Mouse (Mus musculus): ENCODE data around the gene Sf1. TPM values are rescaled to one million over a fixed set of nuclear protein-coding genes. Genes with fewer than 3 reads are reported as not detected.

Sf1 gene
- polyA plus RNA-seq, 1 experiment from 2014 or later = 91.7 TPM

DNA sequence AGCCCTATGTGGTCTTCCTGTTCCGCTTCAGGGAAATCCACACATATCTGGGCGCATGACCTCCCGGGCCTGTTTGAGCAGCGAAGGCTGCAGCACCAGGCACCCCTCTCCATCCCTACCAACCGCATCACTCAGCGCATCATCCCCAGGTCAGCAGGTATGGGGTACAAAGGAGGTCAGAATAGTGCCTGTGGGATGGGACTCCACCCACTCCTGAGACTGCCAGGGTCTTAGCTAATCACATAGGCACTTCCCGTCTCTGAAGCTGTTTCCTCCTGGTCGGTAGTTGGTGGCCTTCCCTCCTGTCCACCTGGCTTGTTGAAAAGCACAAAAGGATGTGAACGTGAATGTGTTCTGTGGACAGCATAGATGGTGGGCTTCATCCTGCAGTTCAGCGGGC, 16.8 kb upstream of the Sf1 start:
- no peak overlapping the region for H3K27ac ChIP-seq (ENCODE audit: low read depth, low read length)
- H3K36me3 ChIP-seq (ENCODE audit: control insufficient read depth, insufficient read depth, low read length) = peaks cover 22% of the 10 kb centered on the region
- no peaks in the 10 kb centered on the region for H3K27me3 ChIP-seq (ENCODE audit: control insufficient read depth, insufficient read depth, low read length)
- no peak for ATAC-seq (ENCODE audit: low read depth)
- H3K4me2 ChIP-seq (ENCODE audit: low read depth, low read length) = no peak overlapping the region
- no peak overlapping the region for H3K9ac ChIP-seq (replicated peaks; ENCODE audit: low read depth, low read length)
- H3K4me1 ChIP-seq (ENCODE audit: control insufficient read depth, insufficient read depth, low read length) = no peaks in the 10 kb centered on the region
- H3K9me3 ChIP-seq (ENCODE audit: control insufficient read depth, low read length) = no peaks in the 10 kb centered on the region
- WGBS = 90% methylated on average over 10 of the region's 10 CpGs
- no peak overlapping the region for H3K4me3 ChIP-seq (ENCODE audit: low read depth, low read length)

GRCm38 (mm10) chr19:6347615-6348014, 15.9 kb upstream of the Sf1 start:
- 93% methylated on average over 4 of the region's 4 CpGs for WGBS

GRCm38 (mm10) chr19:6348717-6349116, 14.8 kb upstream of the Sf1 start:
- H3K27me3 ChIP-seq (ENCODE audit: control insufficient read depth, insufficient read depth, low read length) = no peaks in the 10 kb centered on the region
- no peak for ATAC-seq (ENCODE audit: low read depth)
- H3K4me2 ChIP-seq (ENCODE audit: low read depth, low read length) = no peak overlapping the region
- no peak overlapping the region for H3K4me3 ChIP-seq (ENCODE audit: low read depth, low read length)
- WGBS = 52% methylated on average over 9 of the region's 9 CpGs
- H3K9me3 ChIP-seq (ENCODE audit: control insufficient read depth, low read length) = no peaks in the 10 kb centered on the region
- no peaks in the 10 kb centered on the region for H3K4me1 ChIP-seq (ENCODE audit: control insufficient read depth, insufficient read depth, low read length)
- H3K27ac ChIP-seq (ENCODE audit: low read depth, low read length) = no peak overlapping the region
- H3K36me3 ChIP-seq (ENCODE audit: control insufficient read depth, insufficient read depth, low read length) = peaks cover 22% of the 10 kb centered on the region
- no peak overlapping the region for H3K9ac ChIP-seq (replicated peaks; ENCODE audit: low read depth, low read length)

More at GRCm38 (mm10) chr19:6347615-6348014, 15.9 kb upstream of the Sf1 start:
- Histone ChIP-seq H3K4me1 (ENCODE audit: control insufficient read depth, insufficient read depth, low read length) (no peaks in the 10 kb centered on the region), H3K27me3 (ENCODE audit: control insufficient read depth, insufficient read depth, low read length) (no peaks in the 10 kb centered on the region), H3K4me3 (ENCODE audit: low read depth, low read length) (no peak overlapping the region), H3K9ac (replicated peaks; ENCODE audit: low read depth, low read length) (no peak overlapping the region), H3K9me3 (ENCODE audit: control insufficient read depth, low read length) (no peaks in the 10 kb centered on the region), H3K36me3 (ENCODE audit: control insufficient read depth, insufficient read depth, low read length) (peaks cover 22% of the 10 kb centered on the region), H3K27ac (ENCODE audit: low read depth, low read length) (no peak overlapping the region), H3K4me2 (ENCODE audit: low read depth, low read length) (no peak overlapping the region)
- no peak for ATAC-seq (ENCODE audit: low read depth)

DNA sequence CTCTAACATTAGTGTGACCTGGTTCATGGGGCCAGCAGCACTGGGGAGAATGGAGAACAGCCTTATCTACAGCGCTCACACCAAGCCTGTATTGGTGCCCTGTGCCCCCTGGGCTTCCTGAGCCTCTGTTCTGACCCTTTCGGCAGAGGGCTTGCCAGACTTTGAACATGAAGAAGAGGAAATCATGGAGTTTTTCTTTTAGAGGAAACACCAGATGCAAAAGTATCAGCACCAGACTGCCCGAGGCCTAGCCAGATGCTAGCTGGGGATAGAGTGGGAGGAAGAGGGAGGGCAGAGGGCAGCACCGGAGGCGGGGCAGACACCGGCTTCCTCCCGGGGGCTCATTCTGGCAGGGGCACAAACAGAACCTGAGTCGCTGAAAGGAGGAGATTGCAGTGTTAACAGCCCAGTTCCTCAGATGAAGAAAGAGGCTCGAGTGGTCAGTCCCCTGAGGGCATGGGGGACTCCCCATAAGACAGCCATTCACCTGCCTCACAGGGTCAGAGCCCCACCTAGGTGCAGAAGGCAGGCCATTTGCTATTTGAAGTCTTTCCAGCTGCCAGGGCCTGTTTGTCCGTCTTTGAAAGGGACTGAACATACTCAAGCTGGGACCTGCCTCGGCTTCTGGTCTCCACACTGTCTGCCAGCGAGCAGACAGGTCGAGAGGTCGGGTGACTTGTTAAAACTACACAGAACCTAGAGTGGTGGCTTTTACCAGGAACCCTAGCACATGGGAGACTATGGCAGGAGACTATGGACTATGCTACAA, 14.1 kb upstream of the Sf1 start:
- no peak overlapping the region for H3K9ac ChIP-seq (replicated peaks; ENCODE audit: low read depth, low read length)
- H3K9me3 ChIP-seq (ENCODE audit: control insufficient read depth, low read length) = no peaks in the 10 kb centered on the region
- H3K4me1 ChIP-seq (ENCODE audit: control insufficient read depth, insufficient read depth, low read length) = no peaks in the 10 kb centered on the region
- no peak overlapping the region for H3K27ac ChIP-seq (ENCODE audit: low read depth, low read length)
- no peak for ATAC-seq (ENCODE audit: low read depth)
- no peak overlapping the region for H3K4me3 ChIP-seq (ENCODE audit: low read depth, low read length)
- WGBS = 31% methylated on average over 14 of the region's 14 CpGs
- peaks cover 22% of the 10 kb centered on the region for H3K36me3 ChIP-seq (ENCODE audit: control insufficient read depth, insufficient read depth, low read length)
- H3K27me3 ChIP-seq (ENCODE audit: control insufficient read depth, insufficient read depth, low read length) = no peaks in the 10 kb centered on the region
- no peak overlapping the region for H3K4me2 ChIP-seq (ENCODE audit: low read depth, low read length)

GRCm38 (mm10) chr19:6351431-6352106, 11.9 kb upstream of the Sf1 start:
- Histone ChIP-seq H3K27ac (ENCODE audit: low read depth, low read length) (no peak overlapping the region), H3K36me3 (ENCODE audit: control insufficient read depth, insufficient read depth, low read length) (peaks cover 7% of the 10 kb centered on the region), H3K9ac (replicated peaks; ENCODE audit: low read depth, low read length) (no peak overlapping the region), H3K4me2 (ENCODE audit: low read depth, low read length) (no peak overlapping the region), H3K4me3 (ENCODE audit: low read depth, low read length) (no peak overlapping the region), H3K9me3 (ENCODE audit: control insufficient read depth, low read length) (no peaks in the 10 kb centered on the region), H3K27me3 (ENCODE audit: control insufficient read depth, insufficient read depth, low read length) (no peaks in the 10 kb centered on the region), H3K4me1 (ENCODE audit: control insufficient read depth, insufficient read depth, low read length) (no peaks in the 10 kb centered on the region)
- ATAC-seq (ENCODE audit: low read depth) = no peak
- whole genome bisulfite sequencing = 74% methylated on average over 14 of the region's 14 CpGs

- no peak for ATAC-seq (ENCODE audit: low read depth)
- H3K9me3 ChIP-seq (ENCODE audit: control insufficient read depth, low read length) = no peaks in the 10 kb centered on the region
- no peaks in the 10 kb centered on the region for H3K4me1 ChIP-seq (ENCODE audit: control insufficient read depth, insufficient read depth, low read length)
- no peak overlapping the region for H3K4me3 ChIP-seq (ENCODE audit: low read depth, low read length)
- H3K27me3 ChIP-seq (ENCODE audit: control insufficient read depth, insufficient read depth, low read length) = no peaks in the 10 kb centered on the region
- WGBS = 87% methylated on average over 2 of the region's 2 CpGs
- no peak overlapping the region for H3K9ac ChIP-seq (replicated peaks; ENCODE audit: low read depth, low read length)
- peaks cover 3% of the 10 kb centered on the region; the same call in 1 of the 2 replicates for H3K36me3 ChIP-seq (ENCODE audit: control insufficient read depth, insufficient read depth, low read length)
- H3K27ac ChIP-seq (ENCODE audit: low read depth, low read length) = no peak overlapping the region
- H3K4me2 ChIP-seq (ENCODE audit: low read depth, low read length) = no peak overlapping the region
Measured at GRCm38 (mm10) chr19:6352107-6352505, 11.4 kb upstream of the Sf1 start.

DNA sequence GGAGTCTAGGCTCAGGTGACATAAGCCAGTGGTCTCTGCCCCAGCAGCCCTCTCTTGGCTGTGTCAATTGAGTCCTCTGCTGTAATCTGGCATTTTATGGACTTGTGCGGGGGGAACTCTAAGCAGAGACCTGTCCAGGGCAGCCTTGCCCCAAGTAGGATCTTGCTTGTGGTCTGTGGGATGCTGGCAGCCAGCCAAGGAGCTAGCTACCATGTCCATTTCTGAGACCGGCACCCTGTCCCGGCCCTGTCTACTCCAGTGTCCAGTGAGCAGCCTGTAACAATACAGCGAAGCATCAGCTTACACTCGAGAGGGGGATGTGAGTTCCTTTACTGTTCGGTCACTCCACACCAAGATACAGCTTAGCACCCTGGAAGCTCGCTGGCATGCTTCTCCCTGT, 9.5 kb upstream of the Sf1 start:
- Histone ChIP-seq H3K27ac (ENCODE audit: low read depth, low read length) (no peak overlapping the region), H3K36me3 (ENCODE audit: control insufficient read depth, insufficient read depth, low read length) (peaks cover 3% of the 10 kb centered on the region; the same call in 1 of the 2 replicates), H3K4me3 (ENCODE audit: low read depth, low read length) (no peak overlapping the region), H3K4me2 (ENCODE audit: low read depth, low read length) (no peak overlapping the region), H3K9ac (replicated peaks; ENCODE audit: low read depth, low read length) (no peak overlapping the region), H3K27me3 (ENCODE audit: control insufficient read depth, insufficient read depth, low read length) (no peaks in the 10 kb centered on the region), H3K4me1 (ENCODE audit: control insufficient read depth, insufficient read depth, low read length) (no peaks in the 10 kb centered on the region), H3K9me3 (ENCODE audit: control insufficient read depth, low read length) (no peaks in the 10 kb centered on the region)
- 82% methylated on average over 7 of the region's 7 CpGs for WGBS
- no peak for ATAC-seq (ENCODE audit: low read depth)

DNA sequence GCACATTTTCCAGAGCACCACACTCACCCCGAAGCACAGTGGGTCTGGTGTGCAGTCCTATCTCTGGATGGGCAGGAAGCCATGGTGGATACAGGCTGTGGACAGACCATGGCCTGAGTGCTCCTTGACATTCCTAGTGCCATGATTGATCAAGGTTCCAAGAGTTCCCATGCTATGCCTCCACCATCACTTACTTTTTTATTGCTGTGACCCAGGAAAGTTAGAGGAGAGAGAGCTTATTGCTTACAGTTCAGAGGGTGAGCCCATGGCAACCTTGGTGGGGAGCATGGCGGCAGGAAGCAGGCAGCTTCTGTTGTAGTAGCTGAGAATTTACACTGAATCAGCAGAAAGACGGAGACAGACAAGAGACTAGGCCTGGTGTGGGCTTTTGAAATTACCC, 2.2 kb upstream of the Sf1 start:
- no peaks in the 10 kb centered on the region for H3K9me3 ChIP-seq (ENCODE audit: control insufficient read depth, low read length)
- 92% methylated on average over 3 of the region's 3 CpGs for WGBS
- ATAC-seq (ENCODE audit: low read depth) = no peak
- no peak overlapping the region for H3K4me3 ChIP-seq (ENCODE audit: low read depth, low read length)
- H3K27me3 ChIP-seq (ENCODE audit: control insufficient read depth, insufficient read depth, low read length) = peaks cover 3% of the 10 kb centered on the region; the same call in 1 of the 2 replicates
- H3K4me1 ChIP-seq (ENCODE audit: control insufficient read depth, insufficient read depth, low read length) = peaks cover 17% of the 10 kb centered on the region
- no peak overlapping the region for H3K9ac ChIP-seq (replicated peaks; ENCODE audit: low read depth, low read length)
- no peak overlapping the region for H3K27ac ChIP-seq (ENCODE audit: low read depth, low read length)
- H3K36me3 ChIP-seq (ENCODE audit: control insufficient read depth, insufficient read depth, low read length) = peaks cover 12% of the 10 kb centered on the region
- H3K4me2 ChIP-seq (ENCODE audit: low read depth, low read length) = no peak overlapping the region

DNA sequence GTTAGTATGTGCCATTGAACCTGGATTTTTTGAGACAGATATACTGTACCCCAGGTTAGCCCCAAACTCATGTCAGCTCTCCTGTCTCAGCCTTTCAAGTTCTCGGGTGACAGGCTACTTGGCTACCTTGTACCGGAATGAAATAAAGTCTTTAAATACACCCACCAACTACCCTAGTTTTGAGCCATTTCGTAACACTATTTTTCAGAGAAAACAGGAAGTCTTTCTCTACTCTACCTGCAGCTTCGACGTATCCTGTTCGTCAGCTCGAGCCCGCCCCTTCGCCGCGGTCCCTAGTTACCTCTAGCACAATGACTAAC, 439 bp upstream of the Sf1 start:
- peak overlapping the region; percentile 44 for H3K4me2 ChIP-seq (ENCODE audit: low read depth, low read length)
- peaks cover 30% of the 10 kb centered on the region for H3K36me3 ChIP-seq (ENCODE audit: control insufficient read depth, insufficient read depth, low read length)
- H3K27ac ChIP-seq (ENCODE audit: low read depth, low read length) = peak overlapping the region; percentile 99
- 0 out of 2 replicates have a peak overlapping the region, but pooled peaks have one; percentile 99 for H3K9ac ChIP-seq (replicated peaks; ENCODE audit: low read depth, low read length)
- H3K4me1 ChIP-seq (ENCODE audit: control insufficient read depth, insufficient read depth, low read length) = peaks cover 17% of the 10 kb centered on the region
- H3K4me3 ChIP-seq (ENCODE audit: low read depth, low read length) = peak overlapping the region; percentile 100
- H3K9me3 ChIP-seq (ENCODE audit: control insufficient read depth, low read length) = no peaks in the 10 kb centered on the region
- H3K27me3 ChIP-seq (ENCODE audit: control insufficient read depth, insufficient read depth, low read length) = peaks cover 3% of the 10 kb centered on the region; the same call in 1 of the 2 replicates
- under 1% methylated on average over 11 of the region's 11 CpGs for WGBS
- ATAC-seq (ENCODE audit: low read depth) = no peak

Measured in neural tube, embryonic 14.5 days (tissue).